Mouse (Mus musculus) embryonic facial prominence, embryonic 15.5 days (tissue): ENCODE results near the gene Myo15b. TPM values are rescaled to one million over a fixed set of nuclear protein-coding genes. Genes with fewer than 3 reads are reported as not detected.
A peak's percentile ranks its signal among the peaks of the same experiment; 100 is the strongest.

Source experiments
- ATAC-seq: fragments of 200-750 bp; cut with Nextera tagmentation; 2 replicates; pipeline ENCODE4 v1.8.0; 2017; ENCODE audit warnings: low read depth, moderate TSS enrichment; ENCODE audit not compliant: insufficient number of reproducible peaks, low FRiP score, low TSS enrichment
- H3K27ac ChIP-seq: fragments of 300-500 bp; sonication (generic); replicated peaks from 2 replicates; pipeline ENCODE4 v1.5.1; 2015; ENCODE audit warnings: mild to moderate bottlenecking, inconsistent platforms
- H3K27me3 ChIP-seq: fragments of 300-500 bp; sonication (generic); 2 replicates; pipeline ENCODE4 v1.6.1; 2015; ENCODE audit warnings: inconsistent platforms
- H3K36me3 ChIP-seq: fragments of 300-500 bp; sonication (generic); 2 replicates; pipeline ENCODE4 v1.6.1; 2015; ENCODE audit warnings: mild to moderate bottlenecking, inconsistent platforms
- H3K4me1 ChIP-seq: fragments of 300-500 bp; sonication (generic); 2 replicates; pipeline ENCODE4 v1.6.1; 2015; ENCODE audit warnings: inconsistent platforms
- H3K4me2 ChIP-seq: fragments of 300-500 bp; sonication (generic); replicated peaks from 2 replicates; pipeline ENCODE4 v1.6.1; 2015; ENCODE audit warnings: mild to moderate bottlenecking, inconsistent platforms
- H3K4me3 ChIP-seq: fragments of 300-500 bp; sonication (generic); replicated peaks from 2 replicates; pipeline ENCODE4 v1.5.1; 2015; ENCODE audit warnings: mild to moderate bottlenecking, inconsistent platforms
- H3K9ac ChIP-seq: fragments of 300-500 bp; sonication (generic); 2 replicates; pipeline ENCODE4 v1.6.1; 2015; ENCODE audit warnings: inconsistent platforms
- H3K9me3 ChIP-seq: fragments of 300-500 bp; sonication (generic); replicated peaks from 2 replicates; pipeline ENCODE4 v1.6.1; 2016; ENCODE audit warnings: inconsistent platforms
- WGBS: fragments of 180-500 bp; shearing (Covaris S2); methylation state at CpG from one replicate; pipeline ENCODE4 v1.1.7; 2015; 5-methylcytosine and 5-hydroxymethylcytosine counted together
- polyA plus RNA-seq: library from polyadenylated mRNA; unstranded; fragments of >200 nt; fragmentation: Nextera tagmentation; extraction: Ambion mirVana; gene quantifications from 2 replicates; pipeline ENCODE4 v1.2.1, GENCODE M21; 2015

Myo15b gene
- polyA plus RNA-seq, 1 experiment from 2014 or later: 0.57 TPM

DNA sequence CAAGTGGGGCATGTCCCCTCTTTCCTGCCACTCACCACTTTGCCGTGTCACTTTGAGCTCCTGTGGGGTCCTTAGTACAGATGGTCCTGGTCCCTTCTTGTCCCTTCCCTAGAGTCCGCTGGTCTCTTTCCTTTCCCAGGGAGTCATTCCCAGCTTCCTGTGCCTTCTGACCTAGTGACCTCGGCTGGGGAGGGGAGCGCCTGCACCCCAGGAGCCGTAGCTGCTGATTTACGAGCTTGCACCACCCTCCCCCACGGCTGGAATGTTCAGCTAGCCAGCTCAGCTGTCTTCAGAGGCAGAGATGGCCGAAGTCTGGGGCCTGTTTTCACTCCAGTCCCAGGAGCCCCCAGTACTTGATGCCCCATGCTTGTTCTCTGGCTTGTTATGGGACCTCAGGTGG, 25.7 kb upstream of the Myo15b start:
- Histone ChIP-seq H3K9ac (no peak overlapping the region), H3K4me1 (peaks cover 45% of the 10 kb centered on the region), H3K4me2 (no peak overlapping the region), H3K27me3 (peaks cover 26% of the 10 kb centered on the region), H3K27ac (0 out of 2 replicates have a peak overlapping the region, but pooled peaks have one; percentile 22), H3K36me3 (no peaks in the 10 kb centered on the region), H3K4me3 (no peak overlapping the region), H3K9me3 (no peaks in the 10 kb centered on the region)
- no peak for ATAC-seq
- 18% methylated on average over 8 of the region's 8 CpGs for WGBS

DNA sequence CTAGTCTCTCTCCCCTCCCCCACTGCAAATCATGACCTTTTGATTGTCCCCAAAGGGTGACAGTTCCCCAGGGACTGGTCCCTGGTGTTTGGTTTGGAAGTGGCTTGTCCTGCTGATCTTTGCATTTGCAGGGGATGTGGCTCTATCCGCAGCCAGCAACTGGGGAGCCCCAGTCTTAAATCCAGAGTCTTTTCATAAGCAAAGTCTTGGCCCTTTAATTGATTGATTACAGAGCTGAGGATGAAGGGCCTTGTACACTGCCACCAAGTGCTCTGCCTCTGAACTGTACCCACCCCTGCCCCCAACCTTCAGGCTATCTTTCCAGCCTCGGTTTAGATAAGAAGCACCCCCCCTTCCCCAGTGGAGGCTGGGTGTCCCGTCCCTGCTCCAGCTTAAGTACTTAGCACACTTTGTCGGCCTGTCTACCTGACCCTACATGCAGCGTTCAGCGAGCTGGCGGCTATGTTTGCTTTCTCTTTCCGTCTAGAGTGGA, 25.1 kb upstream of the Myo15b start:
- peak overlapping the region; percentile 22; the same call in 1 of the 2 replicates for H3K27ac ChIP-seq
- no peak for ATAC-seq
- no peaks in the 10 kb centered on the region for H3K36me3 ChIP-seq
- peaks cover 45% of the 10 kb centered on the region for H3K4me1 ChIP-seq
- WGBS: 26% methylated on average over 8 of the region's 8 CpGs
- no peak overlapping the region for H3K4me2 ChIP-seq
- H3K9ac ChIP-seq: no peak overlapping the region
- no peaks in the 10 kb centered on the region for H3K9me3 ChIP-seq
- peaks cover 24% of the 10 kb centered on the region for H3K27me3 ChIP-seq
- no peak overlapping the region for H3K4me3 ChIP-seq

DNA sequence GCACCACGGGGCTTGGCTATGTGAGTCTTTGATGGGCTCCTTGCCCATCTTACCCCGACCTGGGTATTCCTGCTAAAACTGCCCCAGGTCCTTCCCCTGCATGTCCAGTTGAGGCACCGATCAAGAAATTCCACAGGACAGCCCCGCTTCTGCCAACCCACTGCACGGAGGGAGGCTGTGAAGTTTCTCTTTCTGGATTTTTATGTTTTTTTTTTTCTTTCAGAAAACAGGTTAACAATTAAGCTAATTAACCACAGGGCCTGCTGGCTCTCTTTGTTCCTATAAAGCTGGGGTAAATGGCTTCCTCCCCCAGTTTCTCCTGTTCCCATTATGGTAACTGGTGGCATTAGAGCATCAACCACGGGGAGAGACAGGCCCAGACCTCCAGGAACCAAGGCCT, 24.2 kb upstream of the Myo15b start:
- WGBS: 62% methylated on average over 6 of the region's 6 CpGs
- no peak for ATAC-seq
- peaks cover 54% of the 10 kb centered on the region for H3K4me1 ChIP-seq

DNA sequence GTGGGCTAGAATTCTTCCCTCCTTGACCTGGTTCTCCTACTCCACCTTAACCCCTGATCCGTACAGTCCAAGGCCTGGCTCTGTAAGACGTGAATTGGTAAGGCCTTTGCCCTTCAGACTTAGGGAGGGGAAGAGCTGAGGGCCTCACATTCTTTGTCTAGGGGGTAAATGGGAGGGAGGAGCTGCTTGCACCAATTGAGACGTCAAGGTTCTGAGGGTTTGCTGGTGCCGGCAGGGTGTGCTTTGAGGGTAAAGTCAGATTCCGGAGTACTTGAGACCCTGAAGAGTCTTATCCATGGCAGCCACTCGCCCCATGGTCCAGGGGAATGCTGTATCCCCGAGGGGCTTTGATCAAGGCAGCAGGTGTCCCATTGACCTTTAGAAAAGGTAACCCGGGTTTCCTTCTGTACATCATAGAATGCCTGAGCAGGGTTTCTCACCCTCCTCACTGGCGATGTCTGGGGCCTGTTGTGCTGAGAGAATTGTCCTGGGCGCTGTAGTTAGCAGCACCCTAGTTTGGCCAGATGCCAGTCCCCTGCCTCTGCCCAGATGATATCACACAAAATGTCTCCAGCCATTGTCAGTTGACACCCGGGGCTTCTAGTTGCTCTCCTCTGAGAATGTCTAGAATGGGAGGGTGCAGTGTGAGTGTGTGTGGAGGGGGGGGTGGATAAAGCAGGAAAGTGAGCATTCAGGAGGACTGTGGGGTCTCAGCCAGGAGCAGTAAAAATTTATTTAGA, 21.4 kb upstream of the Myo15b start:
- H3K27ac ChIP-seq: no peak overlapping the region
- no peaks in the 10 kb centered on the region for H3K9me3 ChIP-seq
- no peaks in the 10 kb centered on the region for H3K36me3 ChIP-seq
- no peak overlapping the region for H3K4me3 ChIP-seq
- WGBS: 46% methylated on average over 11 of the region's 11 CpGs
- H3K4me2 ChIP-seq: no peak overlapping the region
- H3K9ac ChIP-seq: no peak overlapping the region
- ATAC-seq: no peak
- 0 out of 2 replicates have a peak, but pooled peaks cover 4% of the 10 kb centered on the region for H3K27me3 ChIP-seq
- peaks cover 50% of the 10 kb centered on the region for H3K4me1 ChIP-seq

More for the DNA sequence above, 24.2 kb upstream of the Myo15b start:
- Histone ChIP-seq H3K9ac (no peak overlapping the region), H3K9me3 (no peaks in the 10 kb centered on the region), H3K4me3 (no peak overlapping the region), H3K36me3 (no peaks in the 10 kb centered on the region), H3K27me3 (peaks cover 24% of the 10 kb centered on the region), H3K4me2 (no peak overlapping the region), H3K27ac (no peak overlapping the region)

DNA sequence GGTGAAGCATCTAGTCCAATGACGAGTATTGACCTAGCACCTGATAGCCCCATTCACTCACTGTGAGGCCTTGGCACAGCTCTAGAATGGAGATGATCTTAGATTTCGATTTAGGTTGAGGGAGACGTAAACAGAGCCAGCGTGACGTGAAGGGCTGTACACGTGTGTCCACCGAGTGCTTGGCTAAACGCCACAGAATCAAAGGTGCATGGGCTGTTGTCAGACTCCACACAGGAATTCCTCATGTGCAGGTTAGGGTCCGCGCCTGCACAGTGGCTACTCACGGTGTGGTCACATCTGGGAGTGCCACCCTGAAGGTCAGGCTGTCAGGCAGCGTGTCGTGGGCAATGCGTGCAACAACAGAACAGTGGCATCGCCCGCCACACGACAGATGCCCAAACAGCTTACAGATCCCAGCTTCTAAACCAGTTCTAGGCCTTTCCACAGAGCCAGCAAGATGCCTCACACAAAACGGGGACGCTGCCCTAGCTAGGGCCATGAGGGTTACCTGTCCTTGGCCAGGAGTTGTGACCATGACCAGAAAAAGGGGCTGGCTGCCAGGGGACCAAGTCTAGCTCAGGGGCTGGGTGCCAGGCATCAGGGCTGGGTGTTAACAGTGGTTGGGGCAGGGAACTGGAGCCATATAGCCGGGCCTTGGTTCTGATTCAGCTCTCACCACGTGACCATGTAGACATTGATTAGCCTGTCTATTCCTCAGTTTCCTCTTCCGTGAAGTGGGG, 20.4 kb upstream of the Myo15b start:
- peaks cover 50% of the 10 kb centered on the region for H3K4me1 ChIP-seq
- 84% methylated on average over 22 of the region's 22 CpGs for WGBS
- H3K4me2 ChIP-seq: no peak overlapping the region
- no peak overlapping the region for H3K27ac ChIP-seq
- no peak overlapping the region for H3K9ac ChIP-seq
- no peak overlapping the region for H3K4me3 ChIP-seq
- no peaks in the 10 kb centered on the region for H3K36me3 ChIP-seq
- H3K9me3 ChIP-seq: no peaks in the 10 kb centered on the region
- ATAC-seq: no peak
- H3K27me3 ChIP-seq: 0 out of 2 replicates have a peak, but pooled peaks cover 4% of the 10 kb centered on the region

DNA sequence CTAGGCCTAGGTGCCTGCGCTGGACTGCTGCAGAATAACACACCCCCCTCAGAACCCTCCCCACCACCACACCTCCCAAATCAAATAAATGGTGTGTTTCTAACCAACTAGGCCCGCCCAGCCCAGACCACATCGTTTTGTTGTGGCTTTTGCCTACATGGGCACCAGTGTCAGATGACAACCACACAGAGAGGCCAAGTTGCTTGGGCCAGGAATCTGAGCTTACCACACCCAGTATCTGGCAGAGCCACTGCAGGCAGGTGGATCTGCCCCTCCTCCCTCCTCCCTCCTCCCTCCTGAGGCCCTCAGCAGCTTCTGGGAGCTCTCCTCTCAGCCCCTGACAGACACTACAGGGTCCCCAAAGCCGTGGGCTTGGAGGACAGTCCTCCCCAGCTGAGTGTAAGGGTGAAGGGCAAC, 19.3 kb upstream of the Myo15b start:
- H3K9ac ChIP-seq: no peak overlapping the region
- H3K4me1 ChIP-seq: peaks cover 39% of the 10 kb centered on the region
- H3K27ac ChIP-seq: 0 out of 2 replicates have a peak overlapping the region, but pooled peaks have one; percentile 60
- ATAC-seq: peak; percentile 44; the same call in 1 of the 2 replicates
- H3K4me3 ChIP-seq: no peak overlapping the region
- no peaks in the 10 kb centered on the region for H3K36me3 ChIP-seq
- 0 out of 2 replicates have a peak, but pooled peaks cover 4% of the 10 kb centered on the region for H3K27me3 ChIP-seq
- WGBS: 26% methylated on average over 4 of the region's 4 CpGs
- no peak overlapping the region for H3K4me2 ChIP-seq
- H3K9me3 ChIP-seq: no peaks in the 10 kb centered on the region

DNA sequence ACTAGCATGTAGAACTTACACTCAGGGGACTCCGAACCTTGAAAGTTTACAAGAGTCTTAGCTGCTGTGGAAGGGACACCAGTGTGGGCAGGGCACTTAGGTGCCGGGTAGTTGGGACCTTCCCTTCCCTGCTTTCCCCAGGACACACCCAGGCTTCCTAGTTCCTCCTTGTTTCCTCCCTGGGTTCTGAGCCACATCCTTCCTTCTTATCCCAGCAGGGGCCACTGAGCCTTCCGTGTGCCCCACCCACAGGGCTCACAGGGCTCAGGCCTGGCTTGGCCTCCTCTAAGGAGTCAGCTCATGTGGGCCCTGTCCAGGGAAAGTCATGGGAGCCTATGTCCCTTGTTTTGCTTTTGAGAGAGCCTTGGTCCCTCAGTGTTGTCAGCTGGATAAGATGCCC, 18.5 kb upstream of the Myo15b start:
- Histone ChIP-seq H3K4me3 (no peak overlapping the region), H3K4me2 (no peak overlapping the region), H3K9me3 (no peaks in the 10 kb centered on the region), H3K36me3 (no peaks in the 10 kb centered on the region), H3K27ac (no peak overlapping the region; the same call in 1 of the 2 replicates), H3K4me1 (peaks cover 35% of the 10 kb centered on the region), H3K27me3 (0 out of 2 replicates have a peak, but pooled peaks cover 4% of the 10 kb centered on the region), H3K9ac (no peak overlapping the region)
- no peak for ATAC-seq
- 63% methylated on average over 3 of the region's 3 CpGs for WGBS

DNA sequence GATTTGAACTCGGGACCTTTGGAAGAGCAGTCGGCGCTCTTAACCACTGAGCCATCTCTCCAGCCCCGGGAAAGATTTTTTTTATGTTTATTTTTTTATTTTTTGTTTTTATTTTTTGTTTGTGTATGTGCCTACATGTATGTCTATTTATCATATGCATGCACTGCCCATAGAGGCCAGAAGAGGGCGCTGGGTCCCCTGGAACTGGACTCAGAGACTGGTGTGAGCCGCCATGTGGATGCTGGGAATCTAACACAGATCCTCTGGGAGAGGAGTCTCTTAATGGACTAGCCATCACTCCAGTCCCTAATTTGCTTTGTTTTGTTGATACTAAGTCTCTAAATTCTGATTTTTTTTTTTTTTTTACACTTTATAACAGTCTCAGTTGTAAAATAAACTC, 17.2 kb upstream of the Myo15b start:
- no peak overlapping the region for H3K4me3 ChIP-seq

DNA sequence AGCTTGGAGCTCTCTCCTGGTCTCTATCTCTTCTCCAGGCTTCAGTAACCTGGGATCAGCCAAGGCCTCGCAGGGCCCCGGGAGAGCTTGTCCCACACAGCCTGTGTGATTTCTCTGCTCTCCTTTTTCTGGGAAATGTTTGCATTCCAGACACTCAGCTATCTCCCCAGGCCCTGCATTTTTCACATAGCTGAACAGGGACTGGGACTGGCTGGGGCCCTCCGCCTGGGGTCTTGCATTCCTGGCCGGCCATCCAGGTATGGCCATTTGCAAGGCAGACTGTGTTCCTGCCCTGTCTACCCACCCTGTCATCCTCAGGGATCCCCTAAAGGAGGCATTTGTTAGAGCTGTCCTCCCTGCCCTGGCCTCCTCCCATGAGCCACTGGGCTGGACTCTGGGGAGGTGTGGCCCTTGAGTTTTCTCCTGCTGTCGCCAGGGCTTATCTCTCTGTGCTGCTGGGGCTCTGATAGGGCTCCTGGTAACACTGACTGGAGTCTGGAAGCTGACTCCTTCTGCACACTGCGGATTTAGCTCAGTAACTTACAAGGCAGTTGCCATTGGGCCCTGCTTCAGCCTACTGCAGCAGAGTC, 16.1 kb upstream of the Myo15b start:
- Histone ChIP-seq H3K4me1 (peaks cover 32% of the 10 kb centered on the region), H3K9ac (no peak overlapping the region), H3K27me3 (no peaks in the 10 kb centered on the region), H3K27ac (peak overlapping the region; percentile 60), H3K4me2 (no peak overlapping the region), H3K4me3 (no peak overlapping the region), H3K36me3 (peaks cover 9% of the 10 kb centered on the region; the same call in 1 of the 2 replicates), H3K9me3 (no peaks in the 10 kb centered on the region)
- no peak for ATAC-seq
- WGBS: 19% methylated on average over 6 of the region's 6 CpGs

More for the DNA sequence above, 17.2 kb upstream of the Myo15b start:
- no peak for ATAC-seq
- no peak overlapping the region for H3K27ac ChIP-seq
- H3K4me1 ChIP-seq: peaks cover 35% of the 10 kb centered on the region
- H3K4me2 ChIP-seq: no peak overlapping the region
- 84% methylated on average over 6 of the region's 6 CpGs for WGBS
- H3K27me3 ChIP-seq: 0 out of 2 replicates have a peak, but pooled peaks cover 3% of the 10 kb centered on the region
- no peaks in the 10 kb centered on the region for H3K9me3 ChIP-seq
- H3K36me3 ChIP-seq: peaks cover 9% of the 10 kb centered on the region; the same call in 1 of the 2 replicates
- no peak overlapping the region for H3K9ac ChIP-seq

DNA sequence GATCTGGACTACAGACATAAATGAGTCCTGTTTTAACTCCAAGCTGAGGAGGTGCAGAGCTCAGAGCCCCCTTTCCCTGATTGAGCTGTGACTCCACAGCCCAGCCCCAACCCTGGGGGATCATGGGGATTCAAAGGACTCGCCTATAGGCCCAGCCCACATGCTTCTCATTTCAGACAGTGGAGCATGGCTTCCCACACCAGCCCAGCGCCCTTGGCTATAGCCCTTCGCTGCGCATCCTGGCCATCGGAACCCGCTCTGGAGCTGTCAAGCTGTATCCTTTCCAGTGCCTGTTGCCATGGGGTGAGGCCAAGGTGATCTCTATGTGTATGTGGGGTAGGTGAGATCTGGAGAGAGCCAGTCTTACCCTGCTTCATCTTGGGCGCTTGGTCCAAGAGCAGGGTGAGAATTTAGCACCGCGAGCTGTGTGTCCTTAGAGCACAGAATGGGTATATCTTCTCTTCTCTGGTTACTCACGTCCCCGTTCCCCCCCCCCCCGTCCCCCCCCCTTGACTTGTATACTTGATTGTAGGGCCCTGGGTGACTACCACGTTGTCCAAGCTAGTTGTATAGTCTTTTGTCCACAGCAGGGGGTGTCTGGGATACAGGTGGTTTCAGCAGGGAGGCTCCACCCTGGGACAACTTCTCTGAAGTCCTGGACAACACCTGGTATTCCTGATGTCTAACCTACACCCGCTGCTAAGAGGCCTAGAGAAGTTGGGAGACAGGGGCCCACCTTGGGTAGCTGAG, 14.9 kb upstream of the Myo15b start:
- Histone ChIP-seq H3K9me3 (no peaks in the 10 kb centered on the region), H3K27me3 (no peaks in the 10 kb centered on the region), H3K27ac (no peak overlapping the region), H3K9ac (no peak overlapping the region), H3K4me3 (no peak overlapping the region), H3K4me1 (peaks cover 29% of the 10 kb centered on the region), H3K36me3 (peaks cover 9% of the 10 kb centered on the region; the same call in 1 of the 2 replicates), H3K4me2 (no peak overlapping the region)
- 0 out of 2 replicates have a peak, but pooled peaks have one; percentile 5 for ATAC-seq
- WGBS: 75% methylated on average over 13 of the region's 14 CpGs
